Mouse (Mus musculus) cerebellum, adult 9-11 months (tissue): ENCODE data around the gene Dph3.

Experiments
- DNase-seq: peaks from one replicate; pipeline ENCODE4 v3.0.0; 2022

The Dph3 gene

GRCm38 (mm10) chr14:32083466-32083865 lies 2.1 kb downstream of the Dph3 start:
- no peak for DNase-seq

DNA sequence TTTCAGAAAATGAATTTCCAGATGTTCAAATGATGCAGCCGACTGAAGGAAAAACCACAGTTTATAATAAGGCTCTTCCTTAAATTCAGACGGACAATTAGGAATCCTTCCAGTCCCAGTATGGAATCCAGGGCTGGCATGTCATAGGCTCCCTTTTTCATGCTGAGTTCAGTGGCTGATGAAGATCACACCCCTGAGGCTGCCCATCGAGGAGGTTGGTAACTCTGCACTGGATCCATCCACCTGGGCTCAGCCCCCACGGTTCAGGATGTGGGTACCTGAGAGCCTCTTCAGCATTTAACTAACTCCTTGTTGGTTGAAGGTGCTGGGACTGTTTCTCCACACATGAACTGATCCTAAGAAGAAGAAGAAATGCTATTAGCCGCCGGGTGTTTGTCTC lies 2.6 kb downstream of the Dph3 start:
- DNase-seq: no peak

DNA sequence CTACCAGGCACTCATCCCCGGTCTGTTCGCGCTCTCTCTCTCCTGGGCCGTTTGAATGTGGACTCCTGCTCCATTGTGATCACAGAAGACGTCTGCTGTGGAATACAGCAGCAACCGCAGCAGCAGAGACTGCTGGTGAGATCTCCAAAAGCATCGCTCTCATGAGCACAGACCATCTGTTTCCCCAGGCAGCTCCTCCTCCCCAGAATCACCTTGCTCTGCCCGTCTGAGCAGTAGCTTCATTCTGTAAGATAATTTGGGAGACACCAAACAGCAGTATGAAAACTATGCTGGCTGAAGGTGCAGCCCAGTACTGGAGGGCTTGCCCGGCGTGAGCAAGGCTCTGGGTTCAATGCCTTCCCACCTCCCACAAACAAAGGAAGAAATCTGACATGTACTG lies 4.5 kb downstream of the Dph3 start:
- DNase-seq: peak; percentile 10

DNA sequence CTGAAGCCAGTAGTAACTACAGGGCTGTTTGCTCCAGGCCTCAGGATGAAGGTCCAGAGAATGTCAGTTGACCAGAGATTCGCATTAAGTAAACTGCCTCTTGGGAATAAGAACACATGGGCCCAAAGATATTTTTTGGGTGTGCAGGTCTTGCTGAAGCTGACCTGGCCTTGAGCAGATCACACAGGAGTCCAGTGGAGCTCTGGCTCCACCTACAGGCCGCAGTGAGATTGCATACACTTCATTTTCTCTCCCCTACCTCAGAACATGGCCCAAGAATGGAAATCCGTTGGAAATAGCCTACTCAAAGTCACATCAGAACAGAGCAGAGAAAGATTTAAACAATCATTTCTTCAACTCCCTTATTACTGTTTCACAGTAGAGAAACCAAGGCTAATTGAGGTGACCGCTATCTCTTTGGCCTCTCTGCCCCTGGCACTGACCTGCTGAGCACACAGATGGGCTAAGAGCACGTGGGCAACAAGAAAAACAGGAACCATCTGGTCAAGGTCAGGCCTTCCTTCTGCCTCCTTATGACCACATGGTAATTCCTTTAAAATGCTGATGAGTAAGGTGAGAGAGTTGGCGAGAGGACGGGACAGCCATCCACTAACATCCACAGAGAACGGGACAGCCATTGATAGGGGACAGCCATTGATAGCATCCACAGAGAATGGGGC lies 8.5 kb downstream of the Dph3 start:
- DNase-seq: peak; percentile 87

DNA sequence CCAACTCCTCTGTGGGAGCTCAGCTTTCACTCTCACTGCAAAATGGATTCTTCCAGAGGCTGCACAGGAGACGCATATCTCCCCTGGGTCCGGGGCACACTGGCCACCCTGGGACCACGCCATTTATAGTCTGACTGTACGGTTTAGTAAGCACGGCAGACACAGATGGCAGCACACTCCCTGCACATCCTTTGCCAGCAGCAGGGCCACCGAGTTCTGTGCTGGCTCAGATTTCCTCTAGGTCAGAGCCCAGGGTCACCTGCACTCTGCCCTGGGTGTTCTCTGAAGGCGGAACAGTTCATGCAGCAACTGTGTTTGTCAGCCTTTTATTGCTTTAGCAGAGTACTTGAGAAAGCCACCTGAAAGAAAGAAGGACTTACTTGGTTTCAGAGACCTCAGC lies 11.6 kb downstream of the Dph3 start:
- DNase-seq: peak; percentile 53

- DNase-seq: peak; percentile 53
Measured at GRCm38 (mm10) chr14:32073211-32073685, 12.3 kb downstream of the Dph3 start.

GRCm38 (mm10) chr14:32072807-32073206 lies 12.7 kb downstream of the Dph3 start:
- no peak for DNase-seq

- no peak for DNase-seq
Measured at GRCm38 (mm10) chr14:32061398-32061797, 24.1 kb downstream of the Dph3 start.

- no peak for DNase-seq
Measured at GRCm38 (mm10) chr14:32057664-32058063, 27.9 kb downstream of the Dph3 start.

GRCm38 (mm10) chr14:32056675-32057074 lies 28.9 kb downstream of the Dph3 start:
- DNase-seq: no peak

DNA sequence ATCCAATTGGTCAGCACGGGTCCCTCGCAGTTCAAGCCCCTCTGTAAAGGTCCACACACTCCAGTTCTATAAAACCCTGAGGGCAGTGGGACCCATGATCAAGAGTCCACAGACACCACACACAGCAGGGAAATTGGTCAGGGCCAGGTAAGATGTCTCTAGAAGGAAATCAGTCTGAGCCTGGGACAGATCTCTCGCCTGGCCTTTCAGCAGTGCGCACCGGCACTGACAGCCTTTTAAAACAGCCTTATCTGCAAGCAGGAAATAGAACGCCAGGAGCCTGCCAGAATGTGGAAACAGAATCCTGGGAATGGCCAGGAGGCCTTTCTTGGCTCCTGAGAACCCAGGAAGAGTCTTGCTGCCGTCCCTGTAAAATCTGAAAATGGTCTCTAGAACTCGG lies 29.7 kb downstream of the Dph3 start:
- DNase-seq: no peak

DNA sequence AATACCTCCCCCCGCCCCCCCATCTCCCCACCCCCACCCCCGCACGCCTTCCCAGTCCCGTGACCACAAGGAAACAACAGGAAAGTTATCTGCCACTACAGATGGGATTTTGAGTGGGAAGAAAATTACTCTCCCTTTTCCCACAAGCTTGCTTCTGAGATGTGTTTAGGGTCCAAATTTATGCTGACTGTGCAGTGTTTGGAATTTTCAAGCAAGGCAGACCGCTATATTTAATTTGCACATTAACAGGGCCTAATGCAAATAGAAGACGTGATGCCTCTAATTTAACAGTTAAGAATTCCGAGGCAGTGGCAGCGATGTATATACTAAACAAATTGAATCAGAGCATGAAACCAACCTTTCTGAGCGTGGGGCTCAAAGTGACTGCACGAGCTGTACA lies 30.7 kb downstream of the Dph3 start:
- DNase-seq: no peak

- no peak for DNase-seq
Measured at GRCm38 (mm10) chr14:32053895-32054294, 31.6 kb downstream of the Dph3 start.

- DNase-seq: no peak
Measured at GRCm38 (mm10) chr14:32050171-32050570, 35.4 kb downstream of the Dph3 start.

GRCm38 (mm10) chr14:32046357-32046756 lies 39.2 kb downstream of the Dph3 start:
- DNase-seq: no peak

DNA sequence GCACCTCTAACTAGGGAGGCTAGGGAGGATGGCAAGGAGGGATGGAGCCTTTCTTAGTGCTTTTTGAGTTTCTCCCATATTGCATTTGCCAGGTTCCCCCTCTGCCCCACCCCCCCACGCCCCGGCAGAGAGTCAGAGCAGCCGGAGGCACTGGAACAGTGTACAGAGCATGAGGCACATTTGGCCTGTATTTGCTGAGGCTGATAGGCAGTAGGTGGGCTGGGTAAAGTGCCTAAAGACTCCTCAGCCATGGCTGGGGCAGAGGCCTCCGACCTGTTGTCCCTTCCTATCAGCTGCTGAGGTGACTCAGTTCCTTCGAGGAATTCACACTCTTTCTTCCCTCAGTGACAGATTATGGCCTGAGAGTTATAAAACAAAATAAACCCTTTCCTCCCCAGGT lies 43.4 kb downstream of the Dph3 start:
- DNase-seq: no peak

DNA sequence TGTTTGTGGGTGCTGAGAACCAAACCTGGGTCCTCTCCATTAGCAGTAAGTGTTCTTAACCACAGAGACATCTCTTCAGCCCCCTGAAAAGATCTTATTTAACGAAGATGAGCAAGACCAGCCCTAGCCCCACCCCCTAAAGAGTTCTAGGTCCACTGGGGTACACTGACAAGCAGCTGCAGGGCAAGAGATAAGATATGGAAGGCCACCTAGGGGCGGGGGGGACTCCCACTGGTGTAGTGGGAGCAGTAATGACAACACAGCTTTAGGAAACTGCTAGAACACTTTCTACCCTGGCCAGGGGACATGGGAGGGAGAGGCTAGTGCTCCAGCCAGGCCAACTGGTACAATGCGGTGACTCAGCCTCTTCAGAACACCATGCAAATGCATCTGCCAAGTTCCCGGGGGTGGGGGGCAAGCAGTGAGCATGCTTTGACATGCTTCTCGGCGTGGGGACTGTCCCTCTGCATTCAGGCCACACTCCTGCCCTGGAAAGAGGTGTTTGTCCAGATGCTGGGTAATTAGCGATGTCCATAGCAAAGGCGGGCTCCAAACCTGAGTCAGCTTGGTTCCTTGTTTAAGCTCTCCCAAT lies 47.8 kb downstream of the Dph3 start:
- no peak for DNase-seq

GRCm38 (mm10) chr14:32036482-32036881 lies 49.0 kb downstream of the Dph3 start:
- DNase-seq: no peak

DNA sequence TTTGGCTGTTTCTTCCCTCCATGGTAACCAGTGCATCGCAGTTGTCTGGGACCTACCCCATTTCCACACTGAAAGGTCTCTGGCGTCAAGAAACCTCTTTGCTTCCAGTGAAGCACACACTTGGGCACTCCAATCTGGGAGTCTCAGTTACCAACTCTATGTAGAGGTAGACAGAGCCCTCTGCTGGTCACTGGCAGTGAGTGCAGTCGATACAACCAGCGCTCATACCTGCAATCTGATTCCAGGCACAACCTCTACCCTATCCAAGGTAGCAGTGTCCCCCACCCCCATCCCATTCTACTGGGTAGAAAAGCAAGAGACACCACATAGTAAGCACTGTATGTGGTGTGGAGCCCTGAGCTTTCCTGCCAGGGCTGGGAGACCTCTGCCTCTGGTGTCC lies 53.0 kb downstream of the Dph3 start:
- peak; percentile 87 for DNase-seq
